Mouse (Mus musculus): ENCODE measurements around the gene Asb11. TPM values are rescaled to one million over a fixed set of nuclear protein-coding genes. Genes with fewer than 3 reads are reported as not detected.

Gene Asb11
- polyA plus RNA-seq, 1 experiment from 2014 or later: not detected

GRCm38 (mm10) chrX:164449201-164449600, 12.4 kb downstream of the Asb11 start:
- Histone ChIP-seq H3K27ac (ENCODE audit: low read depth, low read length) (no peak overlapping the region), H3K9ac (replicated peaks; ENCODE audit: low read depth, low read length) (no peak overlapping the region), H3K4me2 (ENCODE audit: low read depth, low read length) (no peak overlapping the region), H3K4me3 (ENCODE audit: low read depth, low read length) (no peak overlapping the region), H3K9me3 (ENCODE audit: control insufficient read depth, low read length) (no peaks in the 10 kb centered on the region), H3K4me1 (ENCODE audit: control insufficient read depth, insufficient read depth, low read length) (no peaks in the 10 kb centered on the region), H3K27me3 (ENCODE audit: control insufficient read depth, insufficient read depth, low read length) (no peaks in the 10 kb centered on the region), H3K36me3 (ENCODE audit: control insufficient read depth, insufficient read depth, low read length) (no peaks in the 10 kb centered on the region)
- WGBS: 36% methylated on average over 3 of the region's 3 CpGs
- ATAC-seq (ENCODE audit: low read depth): no peak

GRCm38 (mm10) chrX:164459205-164459878, 22.5 kb downstream of the Asb11 start:
- Histone ChIP-seq H3K9me3 (ENCODE audit: control insufficient read depth, low read length) (no peaks in the 10 kb centered on the region), H3K4me3 (ENCODE audit: low read depth, low read length) (no peak overlapping the region), H3K36me3 (ENCODE audit: control insufficient read depth, insufficient read depth, low read length) (no peaks in the 10 kb centered on the region), H3K27ac (ENCODE audit: low read depth, low read length) (no peak overlapping the region), H3K4me2 (ENCODE audit: low read depth, low read length) (no peak overlapping the region), H3K9ac (replicated peaks; ENCODE audit: low read depth, low read length) (no peak overlapping the region), H3K27me3 (ENCODE audit: control insufficient read depth, insufficient read depth, low read length) (no peaks in the 10 kb centered on the region), H3K4me1 (ENCODE audit: control insufficient read depth, insufficient read depth, low read length) (no peaks in the 10 kb centered on the region)
- WGBS: 82% methylated on average over 6 of the region's 6 CpGs
- no peak for ATAC-seq (ENCODE audit: low read depth)

- Histone ChIP-seq H3K4me1 (ENCODE audit: control insufficient read depth, insufficient read depth, low read length) (no peaks in the 10 kb centered on the region), H3K27ac (ENCODE audit: low read depth, low read length) (no peak overlapping the region), H3K36me3 (ENCODE audit: control insufficient read depth, insufficient read depth, low read length) (no peaks in the 10 kb centered on the region), H3K9ac (replicated peaks; ENCODE audit: low read depth, low read length) (no peak overlapping the region), H3K27me3 (ENCODE audit: control insufficient read depth, insufficient read depth, low read length) (no peaks in the 10 kb centered on the region), H3K9me3 (ENCODE audit: control insufficient read depth, low read length) (no peaks in the 10 kb centered on the region), H3K4me2 (ENCODE audit: low read depth, low read length) (no peak overlapping the region), H3K4me3 (ENCODE audit: low read depth, low read length) (no peak overlapping the region)
- ATAC-seq (ENCODE audit: low read depth): no peak
- 67% methylated on average over 2 of the region's 2 CpGs for WGBS
Observed at GRCm38 (mm10) chrX:164502258-164502657, 65.5 kb downstream of the Asb11 start.

- Histone ChIP-seq H3K27ac (ENCODE audit: low read depth, low read length) (no peak within 1 kb of the TSS), H3K4me2 (ENCODE audit: low read depth, low read length) (no peak within 1 kb of the TSS), H3K4me1 (ENCODE audit: control insufficient read depth, insufficient read depth, low read length) (no peaks in the 10 kb centered on the region), H3K9me3 (ENCODE audit: control insufficient read depth, low read length) (no peaks in the 10 kb centered on the region), H3K9ac (replicated peaks; ENCODE audit: low read depth, low read length) (no peak within 1 kb of the TSS), H3K27me3 (ENCODE audit: control insufficient read depth, insufficient read depth, low read length) (no peaks in the 10 kb centered on the region), H3K4me3 (ENCODE audit: low read depth, low read length) (no peak within 1 kb of the TSS), H3K36me3 (ENCODE audit: control insufficient read depth, insufficient read depth, low read length) (no peaks in the 10 kb centered on the region)
- no peak for ATAC-seq (ENCODE audit: low read depth)
- 82% methylated on average over 10 of the region's 10 CpGs for WGBS
Observed at GRCm38 (mm10) chrX:164505709-164506498, 69.1 kb downstream of the Asb11 start, which contains the start of gene Asb9. Asb9 (plus strand) TSS chrX:164506327.

DNA sequence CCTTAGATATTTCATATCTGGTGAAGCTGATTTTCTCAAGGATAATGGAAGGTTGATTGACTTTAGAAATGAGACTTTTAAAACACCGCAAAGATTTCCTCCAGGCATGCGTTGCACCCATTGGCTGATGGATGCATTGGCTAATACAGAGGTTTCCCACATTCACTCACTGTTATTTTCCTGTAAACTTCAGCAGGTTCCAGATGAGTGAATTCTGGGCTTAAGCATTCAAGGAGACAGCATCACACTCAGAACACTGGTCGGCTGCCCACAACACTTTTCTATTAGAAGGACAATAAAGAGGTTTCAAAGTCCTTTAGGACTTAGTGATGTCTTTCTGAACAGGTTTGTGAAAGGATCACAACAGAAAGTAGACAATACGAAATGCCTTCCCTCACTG, 70.3 kb downstream of the Asb11 start:
- Histone ChIP-seq H3K36me3 (ENCODE audit: control insufficient read depth, insufficient read depth, low read length) (no peaks in the 10 kb centered on the region), H3K27me3 (ENCODE audit: control insufficient read depth, insufficient read depth, low read length) (no peaks in the 10 kb centered on the region), H3K4me1 (ENCODE audit: control insufficient read depth, insufficient read depth, low read length) (no peaks in the 10 kb centered on the region), H3K9ac (replicated peaks; ENCODE audit: low read depth, low read length) (no peak overlapping the region), H3K4me3 (ENCODE audit: low read depth, low read length) (no peak overlapping the region), H3K9me3 (ENCODE audit: control insufficient read depth, low read length) (no peaks in the 10 kb centered on the region), H3K27ac (ENCODE audit: low read depth, low read length) (no peak overlapping the region), H3K4me2 (ENCODE audit: low read depth, low read length) (no peak overlapping the region)
- no peak for ATAC-seq (ENCODE audit: low read depth)
- WGBS: 82% methylated on average over 4 of the region's 4 CpGs

DNA sequence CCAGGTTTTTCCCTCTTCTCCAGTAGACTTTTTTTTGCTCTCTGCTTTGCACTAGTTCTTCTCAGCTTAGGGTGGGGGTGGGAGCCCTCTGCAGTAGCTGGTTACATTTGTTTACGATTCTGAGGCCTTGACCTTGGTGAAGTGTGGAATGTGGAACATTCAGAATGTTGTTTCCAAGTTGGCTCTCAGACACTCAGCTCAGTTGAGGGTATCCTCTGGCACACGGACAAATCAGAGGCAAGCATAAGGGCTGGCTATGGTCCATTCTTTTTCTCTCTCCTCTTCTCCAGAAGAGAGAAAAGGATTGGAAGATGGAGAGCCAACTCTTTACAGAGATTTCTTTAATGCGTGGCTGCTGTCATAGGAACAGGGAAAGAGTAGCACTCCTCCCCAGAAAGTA, 71.9 kb downstream of the Asb11 start:
- ATAC-seq (ENCODE audit: low read depth): peak; percentile 51; the same call in 1 of the 2 replicates
- Histone ChIP-seq H3K27ac (ENCODE audit: low read depth, low read length) (no peak overlapping the region), H3K4me3 (ENCODE audit: low read depth, low read length) (no peak overlapping the region), H3K9ac (replicated peaks; ENCODE audit: low read depth, low read length) (no peak overlapping the region), H3K9me3 (ENCODE audit: control insufficient read depth, low read length) (no peaks in the 10 kb centered on the region), H3K4me1 (ENCODE audit: control insufficient read depth, insufficient read depth, low read length) (no peaks in the 10 kb centered on the region), H3K4me2 (ENCODE audit: low read depth, low read length) (no peak overlapping the region), H3K27me3 (ENCODE audit: control insufficient read depth, insufficient read depth, low read length) (no peaks in the 10 kb centered on the region), H3K36me3 (ENCODE audit: control insufficient read depth, insufficient read depth, low read length) (no peaks in the 10 kb centered on the region)
- 53% methylated on average over 3 of the region's 3 CpGs for WGBS

Other genes with a start within 250 kb of the Asb11 start
- gene Bmx, start 178.8 kb upstream of the Asb11 start, polyA plus RNA-seq (2014; fragmentation: Nextera tagmentation; extraction: Ambion mirVana): 0.37 TPM in 1 of 2 replicates, not detected in the other
- 2.5 and 4.1 TPM in 2 replicates for gene Pir, start 167.6 kb upstream of the Asb11 start, polyA plus RNA-seq (2014; fragmentation: Nextera tagmentation; extraction: Ambion mirVana)
- 0.09 and 0.19 TPM in 2 replicates for gene Vegfd, start 63.6 kb upstream of the Asb11 start, polyA plus RNA-seq (2014; fragmentation: Nextera tagmentation; extraction: Ambion mirVana)
- gene Piga, start 17.2 kb upstream of the Asb11 start, polyA plus RNA-seq (2014; fragmentation: Nextera tagmentation; extraction: Ambion mirVana): 4.4 and 6.7 TPM in 2 replicates
- gene Asb9, start 69.3 kb downstream of the Asb11 start, polyA plus RNA-seq (2014; fragmentation: Nextera tagmentation; extraction: Ambion mirVana): not detected in 2 replicates

All from neural tube, embryonic 14.5 days (tissue).